ENCODE assay signal across 8 mouse cellular contexts in the genomic region with DNA sequence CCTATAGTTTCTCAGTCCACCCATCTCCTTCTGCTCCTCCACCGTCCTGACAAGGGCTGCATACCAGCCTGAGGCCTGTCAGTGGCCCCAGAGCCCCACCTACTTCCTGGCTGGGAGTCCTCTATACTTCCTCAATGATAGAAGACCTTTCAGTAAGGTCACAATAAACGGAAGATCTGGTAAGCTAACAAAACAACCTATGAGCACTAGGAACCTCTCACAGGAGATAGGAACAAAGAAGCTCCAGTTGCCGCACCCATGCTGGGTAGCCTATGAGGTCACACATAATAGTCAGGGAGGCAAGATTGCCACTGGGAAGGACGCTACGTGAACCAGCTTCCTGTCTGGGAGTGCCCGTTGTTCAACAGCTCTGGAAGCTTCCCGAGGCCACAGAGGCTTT. TPM values are rescaled to one million over a fixed set of nuclear protein-coding genes. Genes with fewer than 3 reads are reported as not detected.
DNase-seq lines count a peak whose midpoint lies in the region; ATAC-seq and TF ChIP-seq lines count a peak whose summit lies in the region.

No protein-coding gene starts in this region.

- TF ChIP-seq CTCF in forebrain, postnatal 0 days (IDR thresholded peaks at IDR 0.05; ENCODE audit: low read depth) = no peak

- WGBS in forebrain, embryonic 11.5 days = 73% methylated on average over 7 of the region's 7 CpGs
- 78% methylated on average over 7 of the region's 7 CpGs for WGBS in forebrain, postnatal 0 days
- 45% methylated on average over 7 of the region's 7 CpGs for WGBS in intestine, embryonic 15.5 days

- no peaks in the 10 kb centered on the region for H3K27me3 ChIP-seq in forebrain, embryonic 11.5 days (ENCODE audit: control insufficient read depth, insufficient read depth, low read length)
- H3K27me3 ChIP-seq in forebrain, postnatal 0 days (ENCODE audit: insufficient read depth, low read length) = no peaks in the 10 kb centered on the region
- no peaks in the 10 kb centered on the region for H3K27me3 ChIP-seq in intestine, embryonic 15.5 days (replicated peaks)

- peak; percentile 35 for DNase-seq in forebrain, embryonic 11.5 days (ENCODE audit: low spot score)
- DNase-seq in forebrain, postnatal 0 days = no peak
- DNase-seq in gastrocnemius, adult 18-20 months (ENCODE audit: low spot score) = no peak
- DNase-seq in layer of hippocampus, adult 18-20 months (ENCODE audit: low spot score in 2 of 2) = no peak
- no peak for DNase-seq in gastrocnemius, adult 8-10 months (ENCODE audit: low spot score in 2 of 2)

- no peaks in the 10 kb centered on the region for H3K4me1 ChIP-seq in forebrain, embryonic 11.5 days (replicated peaks; ENCODE audit: control insufficient read depth, insufficient read depth, low read length)
- no peaks in the 10 kb centered on the region for H3K4me1 ChIP-seq in forebrain, postnatal 0 days (ENCODE audit: insufficient read depth)
- H3K4me1 ChIP-seq in intestine, embryonic 15.5 days (replicated peaks) = peaks cover 15% of the 10 kb centered on the region

- no peaks in the 10 kb centered on the region for H3K36me3 ChIP-seq in forebrain, embryonic 11.5 days (ENCODE audit: control insufficient read depth, insufficient read depth, low read length)
- H3K36me3 ChIP-seq in forebrain, postnatal 0 days (ENCODE audit: insufficient read depth) = no peaks in the 10 kb centered on the region
- H3K36me3 ChIP-seq in intestine, embryonic 15.5 days = no peaks in the 10 kb centered on the region

- H3K4me3 ChIP-seq in forebrain, embryonic 11.5 days (ENCODE audit: low read depth, low read length) = no peak overlapping the region
- H3K4me3 ChIP-seq in forebrain, postnatal 0 days (ENCODE audit: low read depth, low read length) = no peak overlapping the region
- no peak overlapping the region for H3K4me3 ChIP-seq in intestine, embryonic 15.5 days (replicated peaks)

- H3K9ac ChIP-seq in forebrain, embryonic 11.5 days (ENCODE audit: low read length) = no peak overlapping the region
- no peak overlapping the region for H3K9ac ChIP-seq in forebrain, postnatal 0 days
- no peak overlapping the region for H3K9ac ChIP-seq in intestine, embryonic 15.5 days

- H3K9me3 ChIP-seq in forebrain, embryonic 11.5 days (ENCODE audit: control insufficient read depth, low read length) = no peaks in the 10 kb centered on the region
- no peaks in the 10 kb centered on the region for H3K9me3 ChIP-seq in forebrain, postnatal 0 days (ENCODE audit: low read length)
- H3K9me3 ChIP-seq in intestine, embryonic 15.5 days = no peaks in the 10 kb centered on the region

- no peak overlapping the region for H3K4me2 ChIP-seq in forebrain, embryonic 11.5 days (ENCODE audit: low read depth, low read length, severe bottlenecking)
- no peak overlapping the region for H3K4me2 ChIP-seq in forebrain, postnatal 0 days (ENCODE audit: low read depth)
- H3K4me2 ChIP-seq in intestine, embryonic 15.5 days (replicated peaks) = no peak overlapping the region

- no peak for ATAC-seq in forebrain, embryonic 11.5 days (replicated peaks; ENCODE audit: low FRiP score)
- no peak for ATAC-seq in forebrain, postnatal 0 days
- peak; percentile 89 for ATAC-seq in CD4-positive, CD25-positive, alpha-beta regulatory T cell, adult 4 months
- peak; percentile 69 for ATAC-seq in intestine, embryonic 15.5 days
- ATAC-seq in megakaryocyte, adult 5-6 weeks (ENCODE audit: poor library complexity, severe bottlenecking) = peak; percentile 81

- no peak overlapping the region for H3K27ac ChIP-seq in forebrain, embryonic 11.5 days (ENCODE audit: low read depth, low read length)
- H3K27ac ChIP-seq in forebrain, postnatal 0 days (ENCODE audit: low read depth, low read length) = no peak overlapping the region
- H3K27ac ChIP-seq in intestine, embryonic 15.5 days = no peak overlapping the region

RNA-seq across cellular contexts. Expression of gene Stx16, which starts 58.1 kb away (rescaled TPM):
- polyA plus RNA-seq in forebrain, embryonic 11.5 days (2014; fragmentation: Nextera tagmentation; extraction: Ambion mirVana) = 9.4 and 10.7 TPM in 2 replicates
- total RNA-seq in forebrain, postnatal 0 days (2014; rRNA removed) = 34.5 and 37.4 TPM in 2 replicates
- 6.1 and 11.0 TPM in 2 replicates for polyA plus RNA-seq in forebrain, postnatal 0 days (2015; fragmentation: Nextera tagmentation; extraction: Ambion mirVana)
- 10 to 100 TPM; 18.2 to 20.4 TPM for polyA plus RNA-seq in CD4-positive, CD25-positive, alpha-beta regulatory T cell, adult 4 months (2017; shearing (Covaris generic))
- polyA plus RNA-seq in intestine, embryonic 15.5 days (2015; fragmentation: Nextera tagmentation; extraction: Ambion mirVana) = 8.5 and 10.6 TPM in 2 replicates
- total RNA-seq in megakaryocyte, adult 5-6 weeks (2015) = 28.8 and 33.8 TPM in 2 replicates
- 30.4 and 31.0 TPM in 2 replicates for total RNA-seq in megakaryocyte, adult 5-6 weeks (2017)
- 10 to 100 TPM; 18.1 to 19.0 TPM for total RNA-seq in gastrocnemius, adult 18-20 months (2021)
- total RNA-seq in layer of hippocampus, adult 18-20 months (2021) = 10 to 100 TPM; 68.8 to 71.3 TPM
- 10 to 100 TPM; 14.0 to 19.3 (median 15.1) TPM for total RNA-seq in gastrocnemius, adult 8-10 months (2022)

Comparison
In these comparisons a context has a peak if more than half of its experiments do, and no peak if none do; other contexts are left out.
1. ATAC-seq: peak in CD4-positive, CD25-positive, alpha-beta regulatory T cell, adult 4 months (single experiment), intestine, embryonic 15.5 days (single experiment) and megakaryocyte, adult 5-6 weeks (single experiment); none in forebrain, embryonic 11.5 days (single experiment) and forebrain, postnatal 0 days (single experiment).